Mouse (Mus musculus) MEL (cell line): ENCODE results near the gene Map3k9. TPM values are rescaled to one million over a fixed set of nuclear protein-coding genes. Genes with fewer than 3 reads are reported as not detected.

Experiments used
- DNase-seq: peaks from one replicate; pipeline ENCODE4 v3.0.0; 2011; ENCODE audit warnings: low read depth, low spot score
- H3K27ac ChIP-seq: 2 replicates; pipeline ENCODE4 v1.5.1; 2012; ENCODE audit warnings: low read depth, mild to moderate bottlenecking, control low read depth, low read length, moderate library complexity; ENCODE audit not compliant: control insufficient read depth
- H3K27me3 ChIP-seq, 2 experiments: fragments of 150-350 bp in 1 of 2; sonication (generic) in 1 of 2; 2 replicates each; pipeline ENCODE4 v1.6.1; 2012; ENCODE audit warnings: low read length in 2 of 2, mild to moderate bottlenecking in 2 of 2, improper control_type of control experiment in 1 of 2, moderate library complexity in 1 of 2; ENCODE audit not compliant: insufficient read depth in 2 of 2, control insufficient read depth in 1 of 2
- H3K36me3 ChIP-seq, 2 experiments: 2 replicates each; pipeline ENCODE4 v1.6.1; 2012 to 2014; ENCODE audit warnings: low read length in 2 of 2, improper control_type of control experiment in 1 of 2, inconsistent platforms in 1 of 2, mild to moderate bottlenecking in 1 of 2; ENCODE audit not compliant: insufficient read depth in 2 of 2, control insufficient read depth in 1 of 2
- H3K4me1 ChIP-seq, 2 experiments: fragments of 150-350 bp in 1 of 2; sonication (generic) in 1 of 2; 2 replicates each; pipeline ENCODE4 v1.6.1; 2012; ENCODE audit warnings: low read length in 2 of 2, improper control_type of control experiment in 1 of 2, mild to moderate bottlenecking in 1 of 2; ENCODE audit not compliant: insufficient read depth in 2 of 2, control insufficient read depth in 1 of 2
- H3K4me3 ChIP-seq, 2 experiments: fragments of 150-350 bp in 1 of 2; sonication (generic) in 1 of 2; 2 replicates each; pipeline ENCODE4 v1.5.1; 2012; ENCODE audit warnings: low read depth in 2 of 2, low read length in 2 of 2, mild to moderate bottlenecking in 2 of 2, moderate library complexity in 2 of 2, control low read depth in 1 of 2, improper control_type of control experiment in 1 of 2; ENCODE audit not compliant: control insufficient read depth in 1 of 2, insufficient read depth in 1 of 2
- H3K79me2 ChIP-seq: 2 replicates; pipeline ENCODE4 v1.6.1; 2012; ENCODE audit warnings: mild to moderate bottlenecking, low read length, moderate library complexity; ENCODE audit not compliant: control insufficient read depth, poor library complexity, insufficient read depth
- H3K9ac ChIP-seq: 2 replicates; pipeline ENCODE4 v1.6.1; 2012; ENCODE audit warnings: low read depth, mild to moderate bottlenecking, control low read depth, low read length, moderate library complexity; ENCODE audit not compliant: control insufficient read depth, poor library complexity, severe bottlenecking
- H3K9me3 ChIP-seq: fragments of 150-350 bp; sonication (generic); replicated peaks from 2 replicates; pipeline ENCODE4 v1.6.1; 2012; ENCODE audit warnings: mild to moderate bottlenecking, low read length, improper control_type of control experiment, moderate library complexity; ENCODE audit not compliant: insufficient read depth
- EP300 ChIP-seq, 2 experiments: IDR thresholded peaks; 2 replicates each; pipeline ENCODE4 v1.6.1; 2011; ENCODE audit warnings: improper control_type of control experiment in 2 of 2, low read length in 2 of 2, low read depth in 1 of 2, mild to moderate bottlenecking in 1 of 2
- ETS1 ChIP-seq: IDR thresholded peaks from 2 replicates; pipeline ENCODE4 v1.6.1; 2012; ENCODE audit warnings: low read depth, mild to moderate bottlenecking, inconsistent platforms, low read length, improper control_type of control experiment, moderate library complexity
- GABPA ChIP-seq: IDR thresholded peaks from 2 replicates; pipeline ENCODE4 v1.6.1; 2012; ENCODE audit warnings: low read depth, mild to moderate bottlenecking, inconsistent platforms, low read length, improper control_type of control experiment, moderate library complexity
- HCFC1 ChIP-seq: IDR thresholded peaks from 2 replicates; pipeline ENCODE4 v1.6.1; 2012; ENCODE audit warnings: low read depth, mild to moderate bottlenecking, inconsistent platforms, low read length, improper control_type of control experiment, moderate library complexity
- JUND ChIP-seq: IDR thresholded peaks from 2 replicates; pipeline ENCODE4 v1.6.1; 2011; ENCODE audit warnings: low read depth, mild to moderate bottlenecking, improper control_type of control experiment, low read length
- KAT2A ChIP-seq: conservative IDR thresholded peaks from 2 replicates; pipeline ENCODE4 v1.6.1; 2012; ENCODE audit warnings: low read depth, low read length, improper control_type of control experiment, inconsistent platforms
- MAFK ChIP-seq: IDR thresholded peaks from 2 replicates; pipeline ENCODE4 v1.6.1; 2011; ENCODE audit warnings: low read depth, mild to moderate bottlenecking, low read length, improper control_type of control experiment, borderline replicate concordance
- MEF2A ChIP-seq: IDR thresholded peaks from 2 replicates; pipeline ENCODE4 v1.6.1; 2014; ENCODE audit warnings: low read depth, mild to moderate bottlenecking, inconsistent platforms, low read length, improper control_type of control experiment; ENCODE audit not compliant: poor library complexity, insufficient replicate concordance, severe bottlenecking; ENCODE audit errors: extremely low read depth
- MXI1 ChIP-seq: IDR thresholded peaks from 2 replicates; pipeline ENCODE4 v1.6.1; 2011; ENCODE audit warnings: mild to moderate bottlenecking, low read depth, low read length, improper control_type of control experiment
- MYB ChIP-seq: IDR thresholded peaks from 2 replicates; pipeline ENCODE4 v1.6.1; 2011; ENCODE audit warnings: mild to moderate bottlenecking, low read depth, low read length, improper control_type of control experiment
- POLR2A ChIP-seq, 2 experiments: IDR thresholded peaks; 2 replicates each; pipeline ENCODE4 v1.6.1; 2011 to 2012; ENCODE audit warnings: low read length in 2 of 2, mild to moderate bottlenecking in 2 of 2, control low read depth in 1 of 2, improper control_type of control experiment in 1 of 2, low read depth in 1 of 2, moderate library complexity in 1 of 2; ENCODE audit not compliant: control insufficient read depth in 1 of 2, insufficient read depth in 1 of 2, poor library complexity in 1 of 2
- POLR2AphosphoS2 ChIP-seq: IDR thresholded peaks from 2 replicates; pipeline ENCODE4 v1.6.1; 2011; ENCODE audit warnings: low read length, improper control_type of control experiment
- SIN3A ChIP-seq: IDR thresholded peaks from 2 replicates; pipeline ENCODE4 v1.6.1; 2012; ENCODE audit warnings: low read length, improper control_type of control experiment, inconsistent platforms
- SMC3 ChIP-seq: IDR thresholded peaks from 2 replicates; pipeline ENCODE4 v1.6.1; 2011; ENCODE audit warnings: low read depth, low read length, improper control_type of control experiment
- TCF12 ChIP-seq: IDR thresholded peaks from 2 replicates; pipeline ENCODE4 v1.6.1; 2014; ENCODE audit warnings: low read depth, mild to moderate bottlenecking, inconsistent platforms, low read length, improper control_type of control experiment, moderate library complexity
- UBTF ChIP-seq: IDR thresholded peaks from 2 replicates; pipeline ENCODE4 v1.6.1; 2012; ENCODE audit warnings: low read depth, mild to moderate bottlenecking, inconsistent platforms, low read length, improper control_type of control experiment, moderate library complexity, borderline replicate concordance; ENCODE audit not compliant: insufficient read depth
- USF1 ChIP-seq: IDR thresholded peaks from 2 replicates; pipeline ENCODE4 v1.6.1; 2014; ENCODE audit warnings: low read depth, mild to moderate bottlenecking, inconsistent platforms, low read length, improper control_type of control experiment, moderate library complexity
- USF2 ChIP-seq, 2 experiments: IDR thresholded peaks; 2 replicates each; pipeline ENCODE4 v1.6.1; 2011 to 2012; ENCODE audit warnings: improper control_type of control experiment in 2 of 2, low read length in 2 of 2, borderline replicate concordance in 1 of 2, inconsistent platforms in 1 of 2, low read depth in 1 of 2, mild to moderate bottlenecking in 1 of 2; ENCODE audit not compliant: insufficient read depth in 1 of 2
- ZC3H11A ChIP-seq: IDR thresholded peaks from 2 replicates; pipeline ENCODE4 v1.6.1; 2012; ENCODE audit warnings: low read depth, mild to moderate bottlenecking, inconsistent platforms, low read length, improper control_type of control experiment
- ZKSCAN1 ChIP-seq: IDR thresholded peaks from 2 replicates; pipeline ENCODE4 v1.6.1; 2012; ENCODE audit warnings: low read depth, mild to moderate bottlenecking, inconsistent platforms, low read length, improper control_type of control experiment, moderate library complexity
- ZMIZ1 ChIP-seq: IDR thresholded peaks from 2 replicates; pipeline ENCODE4 v1.6.1; 2012; ENCODE audit warnings: low read depth, mild to moderate bottlenecking, inconsistent platforms, low read length, improper control_type of control experiment, moderate library complexity
- ZNF384 ChIP-seq: IDR thresholded peaks from 2 replicates; pipeline ENCODE4 v1.6.1; 2012; ENCODE audit warnings: low read depth, mild to moderate bottlenecking, inconsistent platforms, low read length, improper control_type of control experiment
- polyA plus RNA-seq, 2 experiments: library from polyadenylated mRNA; stranded (reverse) in 1 of 2; unstranded in 1 of 2; fragments of >175 nt in 1 of 2; fragments of >200 nt in 1 of 2; gene quantifications; 2 replicates each; pipeline versions ENCODE4 v1.2.1 to v1.2.4; 2012; ENCODE audit warnings: low replicate concordance in 2 of 2, low read depth in 1 of 2; ENCODE audit not compliant: insufficient read length in 2 of 2, insufficient read depth in 1 of 2, missing spikeins in 1 of 2
- total RNA-seq: library from RNA; depleted of rRNA; stranded (reverse); fragments of 300-350 nt; gene quantifications from 2 replicates; pipeline ENCODE4 v1.2.3, GENCODE M21; 2012

Map3k9 gene
- total and polyA plus RNA-seq, 3 experiments, result not detected

GRCm38 (mm10) chr12:81779831-81780230 is 1.1 kb downstream of the Map3k9 start:
- no peak overlapping the region for H3K9ac ChIP-seq
- no peak overlapping the region for H3K4me3 ChIP-seq
- H3K27me3 ChIP-seq, result peaks cover 0 to 8% of the 10 kb centered on the region in 2 experiments

GRCm38 (mm10) chr12:81776191-81776590 is 4.8 kb downstream of the Map3k9 start:
- Histone ChIP-seq H3K4me1 (no peaks in the 10 kb centered on the region), H3K27ac (no peak overlapping the region), H3K27me3 (peaks cover 0 to 7% of the 10 kb centered on the region in 2 experiments), H3K79me2 (no peaks in the 10 kb centered on the region), H3K36me3 (no peaks in the 10 kb centered on the region), H3K9ac (no peak overlapping the region), H3K4me3 (no peak overlapping the region), H3K9me3 (no peaks in the 10 kb centered on the region)
- peak; percentile 54; the same call in 1 of the 2 replicates for TF ChIP-seq SIN3A
- no peak for TF ChIP-seq ETS1
- peak; percentile 54 for DNase-seq

More at GRCm38 (mm10) chr12:81779831-81780230, 1.1 kb downstream of the Map3k9 start:
- no peak for DNase-seq
- Histone ChIP-seq H3K27ac (no peak overlapping the region), H3K79me2 (no peaks in the 10 kb centered on the region), H3K9me3 (no peaks in the 10 kb centered on the region)
- no peak for TF ChIP-seq POLR2AphosphoS2
- no peak for TF ChIP-seq KAT2A
- TF ChIP-seq USF1, result no peak
- TF ChIP-seq MEF2A, result no peak
- TF ChIP-seq, all 39 proteins: peak for 0
- Histone ChIP-seq H3K4me1 (no peaks in the 10 kb centered on the region), H3K36me3 (no peaks in the 10 kb centered on the region)

- no peak for TF ChIP-seq ZKSCAN1
- TF ChIP-seq POLR2A (IDR thresholded peaks at IDR 0.05; ENCODE audit: control insufficient read depth in 1 of 2, insufficient read depth in 1 of 2, low read depth in 1 of 2, low read length in 2 of 2, poor library complexity in 1 of 2), result no peak
- TF ChIP-seq MAFK, result no peak
- no peak for TF ChIP-seq ZMIZ1
- TF ChIP-seq TCF12, result no peak
- TF ChIP-seq MXI1, result no peak
- no peak for TF ChIP-seq ZNF384
- no peak for TF ChIP-seq ETS1
- no peak for TF ChIP-seq MEF2A
- no peak for TF ChIP-seq USF2 (IDR thresholded peaks at IDR 0.05; ENCODE audit: borderline replicate concordance in 1 of 2, insufficient read depth in 1 of 2, low read depth in 1 of 2, low read length in 2 of 2)
- TF ChIP-seq GABPA, result no peak
- no peak for TF ChIP-seq USF1
- TF ChIP-seq ZC3H11A, result no peak
- TF ChIP-seq JUND, result no peak
- TF ChIP-seq UBTF, result no peak
- TF ChIP-seq MYB, result no peak
- no peak for TF ChIP-seq SMC3
- no peak for TF ChIP-seq EP300 (IDR thresholded peaks at IDR 0.05; ENCODE audit: low read depth in 1 of 2, low read length in 2 of 2)
- TF ChIP-seq HCFC1, result no peak
- DNase-seq, result no peak
- no peak overlapping the region for H3K27ac ChIP-seq
- no peak overlapping the region for H3K9ac ChIP-seq
- no peaks in the 10 kb centered on the region for H3K36me3 ChIP-seq
- H3K27me3 ChIP-seq, result peaks cover 0 to 7% of the 10 kb centered on the region in 2 experiments
- no peaks in the 10 kb centered on the region for H3K9me3 ChIP-seq
- H3K4me1 ChIP-seq, result no peaks in the 10 kb centered on the region
- no peaks in the 10 kb centered on the region for H3K79me2 ChIP-seq
- H3K4me3 ChIP-seq, result no peak overlapping the region
These were observed 5.3 kb downstream of the Map3k9 start for GRCm38 (mm10) chr12:81775641-81776040.
